9 mouse cellular contexts compared by ENCODE assay signal in genomic region chr12:72762502-72762901, GRCm38 (mm10). TPM values are rescaled to one million over a fixed set of nuclear protein-coding genes. Genes with fewer than 3 reads are reported as not detected.
DNase-seq lines count a peak whose midpoint lies in the region; ATAC-seq and TF ChIP-seq lines count a peak whose summit lies in the region.
"Had no signal": no experiment of that assay in that cellular context is flagged by ENCODE, and none has a peak within 500 bp of the region (broad histone marks: within the 10 kb centered on the region; RNA-seq: fewer than 3 reads in every experiment).

No protein-coding gene starts in this region.

- no peak for ATAC-seq in intestine, embryonic 16.5 days
- no peak for ATAC-seq in neural tube, embryonic 12.5 days (ENCODE audit: low FRiP score, low read depth)

- peak overlapping the region; percentile 100; the same call in 1 of the 2 replicates for H3K27ac ChIP-seq in layer of hippocampus, adult 2 months
- peak overlapping the region; percentile 99 for H3K27ac ChIP-seq in embryonic facial prominence, embryonic 10.5 days (replicated peaks)
- peak overlapping the region; percentile 99 for H3K27ac ChIP-seq in intestine, embryonic 16.5 days (ENCODE audit: low read length)
- no peak overlapping the region for H3K27ac ChIP-seq in neural tube, embryonic 12.5 days

- no peaks in the 10 kb centered on the region for H3K27me3 ChIP-seq in embryonic facial prominence, embryonic 10.5 days (replicated peaks; ENCODE audit: low read depth, poor library complexity, severe bottlenecking)
- no peaks in the 10 kb centered on the region for H3K27me3 ChIP-seq in intestine, embryonic 16.5 days (replicated peaks; ENCODE audit: control insufficient read depth, insufficient read depth, low read length)
- H3K27me3 ChIP-seq in neural tube, embryonic 12.5 days (replicated peaks) = no peaks in the 10 kb centered on the region

- H3K4me3 ChIP-seq in layer of hippocampus, adult 2 months = peak overlapping the region; percentile 76
- H3K4me3 ChIP-seq in embryonic facial prominence, embryonic 10.5 days = peak overlapping the region; percentile 91
- H3K4me3 ChIP-seq in intestine, embryonic 16.5 days (ENCODE audit: low read length) = peak overlapping the region; percentile 86
- peak overlapping the region; percentile 96 for H3K4me3 ChIP-seq in neural tube, embryonic 12.5 days

- no peaks in the 10 kb centered on the region for H3K9me3 ChIP-seq in embryonic facial prominence, embryonic 10.5 days
- H3K9me3 ChIP-seq in intestine, embryonic 16.5 days (ENCODE audit: control insufficient read depth, low read length) = no peaks in the 10 kb centered on the region
- no peaks in the 10 kb centered on the region for H3K9me3 ChIP-seq in neural tube, embryonic 12.5 days

- H3K4me2 ChIP-seq in intestine, embryonic 16.5 days (ENCODE audit: low read depth, low read length) = peak overlapping the region; percentile 52
- peak overlapping the region; percentile 67 for H3K4me2 ChIP-seq in neural tube, embryonic 12.5 days (replicated peaks)

- no peaks in the 10 kb centered on the region for H3K36me3 ChIP-seq in embryonic facial prominence, embryonic 10.5 days (replicated peaks)
- H3K36me3 ChIP-seq in intestine, embryonic 16.5 days (ENCODE audit: control insufficient read depth, insufficient read depth, low read length) = no peaks in the 10 kb centered on the region
- H3K36me3 ChIP-seq in neural tube, embryonic 12.5 days = no peaks in the 10 kb centered on the region

- WGBS in embryonic facial prominence, embryonic 10.5 days = 57% methylated on average over 1 of the region's 1 CpGs
- whole genome bisulfite sequencing in intestine, embryonic 16.5 days = 19% methylated on average over 1 of the region's 1 CpGs
- WGBS in neural tube, embryonic 12.5 days = 61% methylated on average over 1 of the region's 1 CpGs

- no peak for DNase-seq in layer of hippocampus, adult 2 months (ENCODE audit: low spot score in 2 of 2)
- DNase-seq in layer of hippocampus, adult 9-10 months (ENCODE audit: low spot score) = no peak
- no peak for DNase-seq in embryonic facial prominence, embryonic 10.5 days (ENCODE audit: low spot score)
- DNase-seq in thymus, postnatal 25 days = no peak
- no peak for DNase-seq in yolk sac, embryonic 10.5 days (ENCODE audit: low spot score)
- DNase-seq in T-cell, adult 2 months (ENCODE audit: low spot score) = no peak
- DNase-seq: lung, postnatal 36 days had no signal

- no peak for TF ChIP-seq CTCF in layer of hippocampus, adult 2 months (conservative IDR thresholded peaks at IDR 0.05)

- peak overlapping the region; percentile 98 for H3K9ac ChIP-seq in intestine, embryonic 16.5 days (ENCODE audit: low read depth, low read length)
- H3K9ac ChIP-seq in neural tube, embryonic 12.5 days = peak overlapping the region; percentile 100

- peaks cover 34% of the 10 kb centered on the region for H3K4me1 ChIP-seq in embryonic facial prominence, embryonic 10.5 days
- H3K4me1 ChIP-seq in intestine, embryonic 16.5 days (ENCODE audit: control insufficient read depth, insufficient read depth, low read length) = peaks cover 11% of the 10 kb centered on the region
- peaks cover 17% of the 10 kb centered on the region for H3K4me1 ChIP-seq in neural tube, embryonic 12.5 days

RNA-seq across cellular contexts. Expression of gene Ppm1a, which starts 5.2 kb away (rescaled TPM):
- 100 to 1,000 TPM; 244 to 254 TPM for total RNA-seq in layer of hippocampus, adult 2 months (2021)
- polyA plus RNA-seq in embryonic facial prominence, embryonic 10.5 days (2016; fragmentation: Nextera tagmentation; extraction: Ambion mirVana) = 53.0 and 57.8 TPM in 2 replicates
- 20.0 and 21.2 TPM in 2 replicates for polyA plus RNA-seq in intestine, embryonic 16.5 days (2015; fragmentation: Nextera tagmentation; extraction: Ambion mirVana)
- polyA plus RNA-seq in neural tube, embryonic 12.5 days (2016; fragmentation: Nextera tagmentation; extraction: Ambion mirVana) = 83.1 and 88.1 TPM in 2 replicates
